ENCODE assay signal across 9 mouse cellular contexts in the genomic region with DNA sequence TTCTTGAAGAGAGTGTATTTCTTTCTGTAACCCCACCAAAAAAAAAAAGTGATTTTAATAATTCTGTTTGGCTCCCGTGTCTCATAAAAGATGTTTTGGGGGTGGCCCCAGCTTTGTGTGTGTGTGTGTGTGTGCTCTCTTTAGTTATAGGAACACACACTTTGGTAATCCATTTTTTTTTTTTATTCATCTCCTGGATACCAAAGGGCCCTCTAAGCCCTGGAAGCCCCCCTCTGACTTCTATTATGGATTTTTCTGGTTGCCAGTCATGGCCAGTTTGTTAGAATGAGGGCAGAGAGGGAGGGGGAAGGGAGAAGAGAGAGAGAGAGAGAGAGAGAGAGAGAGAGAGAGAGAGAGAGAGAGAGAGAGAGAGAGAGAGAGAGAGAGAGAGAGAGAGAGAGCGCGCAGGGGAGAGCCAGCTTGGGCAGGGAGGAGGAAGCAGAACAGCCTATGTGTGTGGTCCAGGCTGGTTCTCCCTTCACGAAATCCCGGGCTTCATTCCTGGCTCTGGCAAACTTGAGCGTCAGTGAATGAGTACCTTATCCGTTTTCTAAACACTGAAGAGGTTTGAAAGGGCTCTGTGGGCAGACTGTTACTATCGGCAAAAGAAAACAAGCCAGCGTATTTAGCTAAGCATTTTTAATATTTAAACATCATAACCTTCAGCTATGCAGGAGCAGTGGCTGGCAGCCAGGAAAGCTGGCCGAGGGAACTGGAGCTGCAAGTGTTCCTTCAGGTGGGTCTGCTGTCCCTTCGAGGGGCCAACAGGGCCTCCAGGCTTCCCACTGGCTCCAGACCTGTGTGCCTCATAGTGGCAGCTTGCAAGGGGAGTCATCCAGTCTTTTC.
A peak's percentile ranks its signal among the peaks of the same experiment; 100 is the strongest.
DNase-seq lines count a peak whose midpoint lies in the region; ATAC-seq lines count a peak whose summit lies in the region.
"Had no signal": no experiment of that assay in that cellular context is flagged by ENCODE, and none has a peak within 500 bp of the region (broad histone marks: within the 10 kb centered on the region; RNA-seq: fewer than 3 reads in every experiment).

No protein-coding gene starts in this region.

- no peak overlapping the region for H3K4me3 ChIP-seq in kidney, embryonic 15.5 days (replicated peaks)

- ATAC-seq in kidney, embryonic 15.5 days (replicated peaks; ENCODE audit: low FRiP score): peak; percentile 47; the same call in 1 of the 2 replicates

- H3K9me3 ChIP-seq in kidney, embryonic 15.5 days (replicated peaks): no peaks in the 10 kb centered on the region; the same call in 1 of the 2 replicates

- no peaks in the 10 kb centered on the region for H3K36me3 ChIP-seq in kidney, embryonic 15.5 days

- H3K4me2 ChIP-seq in kidney, embryonic 15.5 days: peak overlapping the region; percentile 33

- WGBS in kidney, embryonic 15.5 days: 9% methylated on average over 11 of the region's 11 CpGs

- DNase-seq in gastrocnemius, postnatal 10 days: peak; percentile 23
- no peak for DNase-seq in gastrocnemius, postnatal 25 days
- DNase-seq in cerebellum, adult 8-10 months: peak; percentile 39
- DNase-seq in forelimb bud, embryonic 11.5 days (ENCODE audit: low read depth, low spot score): peak; percentile 64
- DNase-seq in lung, adult 18-20 months: peak; percentile 68 to 73
- DNase-seq in retina, postnatal 1 day: peak; percentile 86
- DNase-seq in thymus, postnatal 4 days: no peak

- peak overlapping the region; percentile 24; the same call in 1 of the 2 replicates for H3K9ac ChIP-seq in kidney, embryonic 15.5 days

- peaks cover 53% of the 10 kb centered on the region for H3K4me1 ChIP-seq in kidney, embryonic 15.5 days

- no peaks in the 10 kb centered on the region for H3K27me3 ChIP-seq in kidney, embryonic 15.5 days
- H3K27me3 ChIP-seq: CH12.LX had no signal

- H3K27ac ChIP-seq in kidney, embryonic 15.5 days: peak overlapping the region; percentile 97

Comparison
In these comparisons a context has a peak if more than half of its experiments do, and no peak if none do; other contexts are left out.
1. DNase-seq: peak in gastrocnemius, postnatal 10 days (single experiment), cerebellum, adult 8-10 months (single experiment), forelimb bud, embryonic 11.5 days (single experiment), lung, adult 18-20 months (2 of 2) and retina, postnatal 1 day (single experiment); none in gastrocnemius, postnatal 25 days (single experiment) and thymus, postnatal 4 days (single experiment).